ENCODE assay signal across 8 mouse cellular contexts in the genomic region with DNA sequence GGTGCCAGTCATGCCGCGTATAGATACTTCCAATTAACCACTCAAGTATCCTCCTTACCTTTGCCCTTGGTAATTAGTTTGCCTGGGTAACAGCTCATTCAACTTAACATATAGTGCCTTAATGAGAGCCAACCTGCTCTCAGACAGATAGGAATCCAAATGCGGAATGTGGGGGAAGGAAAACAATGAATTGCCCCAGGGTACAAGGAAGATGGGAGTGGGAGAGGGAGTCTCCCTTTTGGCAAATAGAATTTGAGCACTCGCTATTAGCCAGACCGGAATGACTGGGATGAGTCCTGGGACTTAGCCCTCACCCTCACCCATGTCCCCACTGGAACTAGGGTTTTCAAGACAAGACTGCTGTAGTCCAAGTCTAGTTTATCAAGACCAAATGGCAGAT. TPM values are rescaled to one million over a fixed set of nuclear protein-coding genes. Genes with fewer than 3 reads are reported as not detected.
DNase-seq lines count a peak whose midpoint lies in the region; ATAC-seq and TF ChIP-seq lines count a peak whose summit lies in the region.

No protein-coding gene starts in this region.

- no peak overlapping the region for H3K27ac ChIP-seq in heart, embryonic 13.5 days (replicated peaks)
- H3K27ac ChIP-seq in brown adipose tissue, adult 24 weeks (replicated peaks; ENCODE audit: low read depth, low read length): no peak overlapping the region
- H3K27ac ChIP-seq in hindbrain, embryonic 15.5 days (replicated peaks): peak overlapping the region; percentile 96
- H3K27ac ChIP-seq in midbrain, embryonic 15.5 days: peak overlapping the region; percentile 95

- intact Hi-C loops in heart, postnatal 10 days (cut with DNase I): loop anchor here (5.0 kb wide), 3 partner anchors 52 to 647 kb away; partner anchors contain the start of gene Opa1
- intact Hi-C loops in gastrocnemius, postnatal 14 days (cut with DNase I; ENCODE audit: low total_unique reads): no loop called here

- no peak for DNase-seq in heart, postnatal 10 days
- DNase-seq in gastrocnemius, postnatal 14 days: no peak
- no peak for DNase-seq in lung, adult 2 months

- 10% methylated on average over 5 of the region's 5 CpGs for WGBS in heart, embryonic 13.5 days
- WGBS in hindbrain, embryonic 15.5 days: 4% methylated on average over 5 of the region's 5 CpGs
- 7% methylated on average over 5 of the region's 5 CpGs for WGBS in midbrain, embryonic 15.5 days
- 40% methylated on average over 5 of the region's 5 CpGs for WGBS in lung, adult 2 months

- H3K9me3 ChIP-seq in heart, embryonic 13.5 days: no peaks in the 10 kb centered on the region
- H3K9me3 ChIP-seq in hindbrain, embryonic 15.5 days: no peaks in the 10 kb centered on the region
- no peaks in the 10 kb centered on the region for H3K9me3 ChIP-seq in midbrain, embryonic 15.5 days

- TF ChIP-seq POLR2A in lung, adult 2 months (IDR thresholded peaks at IDR 0.05; ENCODE audit: borderline replicate concordance, extremely low read depth, low read depth, low read length): no peak

- peak overlapping the region; percentile 92 for H3K4me3 ChIP-seq in heart, embryonic 13.5 days
- peak overlapping the region; percentile 96; the same call in 1 of the 2 replicates for H3K4me3 ChIP-seq in brown adipose tissue, adult 24 weeks (ENCODE audit: insufficient read depth, low read depth, low read length)
- H3K4me3 ChIP-seq in hindbrain, embryonic 15.5 days: peak overlapping the region; percentile 100
- H3K4me3 ChIP-seq in midbrain, embryonic 15.5 days: peak overlapping the region; percentile 95
- H3K4me3 ChIP-seq in lung, adult 2 months (replicated peaks; ENCODE audit: extremely low read depth, low read depth, low read length): no peak overlapping the region

- H3K4me1 ChIP-seq in heart, embryonic 13.5 days: peaks cover 18% of the 10 kb centered on the region
- no peaks in the 10 kb centered on the region for H3K4me1 ChIP-seq in brown adipose tissue, adult 24 weeks (ENCODE audit: control insufficient read depth, insufficient read depth, insufficient read length, low read length)
- H3K4me1 ChIP-seq in hindbrain, embryonic 15.5 days (replicated peaks): peaks cover 38% of the 10 kb centered on the region
- H3K4me1 ChIP-seq in midbrain, embryonic 15.5 days: peaks cover 30% of the 10 kb centered on the region
- H3K4me1 ChIP-seq in lung, adult 2 months (ENCODE audit: control insufficient read depth, insufficient read depth, low read length): peaks cover 4% of the 10 kb centered on the region

- H3K36me3 ChIP-seq in heart, embryonic 13.5 days: no peaks in the 10 kb centered on the region
- H3K36me3 ChIP-seq in hindbrain, embryonic 15.5 days: no peaks in the 10 kb centered on the region
- H3K36me3 ChIP-seq in midbrain, embryonic 15.5 days (replicated peaks): no peaks in the 10 kb centered on the region

- H3K9ac ChIP-seq in heart, embryonic 13.5 days: peak overlapping the region; percentile 92
- peak overlapping the region; percentile 98 for H3K9ac ChIP-seq in hindbrain, embryonic 15.5 days
- peak overlapping the region; percentile 90 for H3K9ac ChIP-seq in midbrain, embryonic 15.5 days

- TF ChIP-seq CTCF in lung, adult 2 months (IDR thresholded peaks at IDR 0.05; ENCODE audit: insufficient read depth, low read length): no peak

- H3K27me3 ChIP-seq in heart, embryonic 13.5 days (replicated peaks): no peaks in the 10 kb centered on the region; the same call in 1 of the 2 replicates
- peaks cover 4% of the 10 kb centered on the region; the same call in 1 of the 2 replicates for H3K27me3 ChIP-seq in hindbrain, embryonic 15.5 days
- peaks cover 5% of the 10 kb centered on the region; the same call in 1 of the 2 replicates for H3K27me3 ChIP-seq in midbrain, embryonic 15.5 days (replicated peaks)

- ATAC-seq in heart, embryonic 13.5 days (ENCODE audit: extremely low read depth, insufficient number of reproducible peaks, low FRiP score, low TSS enrichment): no peak
- no peak for ATAC-seq in hindbrain, embryonic 15.5 days (ENCODE audit: low FRiP score, low read depth)
- 0 out of 2 replicates have a peak, but pooled peaks have one; percentile 1 for ATAC-seq in midbrain, embryonic 15.5 days (replicated peaks)
- ATAC-seq in inflammation-experienced regulatory T-cells, adult 6 months: no peak

- H3K4me2 ChIP-seq in heart, embryonic 13.5 days: peak overlapping the region; percentile 83
- peak overlapping the region; percentile 74 for H3K4me2 ChIP-seq in hindbrain, embryonic 15.5 days
- H3K4me2 ChIP-seq in midbrain, embryonic 15.5 days: peak overlapping the region; percentile 65

RNA-seq across cellular contexts. Expression of gene Mb21d2, which starts 1.0 kb away (rescaled TPM):
- 3.2 and 3.9 TPM in 2 replicates for polyA plus RNA-seq in heart, embryonic 13.5 days (2015; fragmentation: Nextera tagmentation; extraction: Ambion mirVana)
- 10 to 100 TPM in 1 of 2 experiments, 1 to 10 TPM in 1; 7.4 to 11.9 TPM for total RNA-seq in heart, postnatal 10 days (2021)
- 0.55 and 0.75 TPM in 2 replicates for polyA plus RNA-seq in brown adipose tissue, adult 24 weeks (2012; ENCODE audit: insufficient read depth, insufficient read length, missing spikeins)
- polyA plus RNA-seq in hindbrain, embryonic 15.5 days (2015; fragmentation: Nextera tagmentation; extraction: Ambion mirVana): 21.6 and 22.5 TPM in 2 replicates
- 16.9 and 17.6 TPM in 2 replicates for polyA plus RNA-seq in midbrain, embryonic 15.5 days (2015; fragmentation: Nextera tagmentation; extraction: Ambion mirVana)
- polyA plus RNA-seq in inflammation-experienced regulatory T-cells, adult 6 months (2017; shearing (Covaris generic)): not detected
- total RNA-seq in gastrocnemius, postnatal 14 days (2021): 1 to 10 TPM; 6.2 to 7.1 TPM
- 8.3 and 8.8 TPM in 2 replicates for polyA plus RNA-seq in lung, adult 2 months (2012; rRNA removed)

Comparison
In these comparisons a context has a peak if more than half of its experiments do, and no peak if none do; other contexts are left out.
1. H3K27ac ChIP-seq: peak in hindbrain, embryonic 15.5 days (single experiment) and midbrain, embryonic 15.5 days (single experiment); none in heart, embryonic 13.5 days (single experiment) and brown adipose tissue, adult 24 weeks (single experiment).
2. Peak in every context shown above with its lines, with median percentiles within 50 percentile points of each other: H3K4me2 ChIP-seq and H3K9ac ChIP-seq.